Mouse (Mus musculus) midbrain, embryonic 15.5 days (tissue): Measurements from ENCODE around the gene Sarnp. TPM values are rescaled to one million over a fixed set of nuclear protein-coding genes. Genes with fewer than 3 reads are reported as not detected.
A peak's percentile ranks its signal among the peaks of the same experiment; 100 is the strongest.
"Not testable (repeated sequence)": the region's sequence is repeated elsewhere in the genome, so short reads cannot be mapped to it uniquely, and the experiment has no call there.

ENCODE experiments used
- ATAC-seq: fragments of 200-750 bp; cut with Nextera tagmentation; replicated peaks from 2 replicates; pipeline ENCODE4 v1.8.0; 2017; ENCODE audit warnings: moderate TSS enrichment
- H3K27ac ChIP-seq: fragments of 300-500 bp; sonication (generic); 2 replicates; pipeline ENCODE4 v1.5.1; 2015; ENCODE audit warnings: mild to moderate bottlenecking, inconsistent platforms
- H3K27me3 ChIP-seq: fragments of 300-500 bp; sonication (generic); replicated peaks from 2 replicates; pipeline ENCODE4 v1.6.1; 2015; ENCODE audit warnings: inconsistent platforms
- H3K36me3 ChIP-seq: fragments of 300-500 bp; sonication (generic); replicated peaks from 2 replicates; pipeline ENCODE4 v1.6.1; 2015; ENCODE audit warnings: inconsistent platforms
- H3K4me1 ChIP-seq: fragments of 300-500 bp; sonication (generic); 2 replicates; pipeline ENCODE4 v1.6.1; 2015; ENCODE audit warnings: inconsistent platforms
- H3K4me2 ChIP-seq: fragments of 300-500 bp; sonication (generic); 2 replicates; pipeline ENCODE4 v1.6.1; 2015; ENCODE audit warnings: inconsistent platforms, mild to moderate bottlenecking, moderate library complexity
- H3K4me3 ChIP-seq: fragments of 300-500 bp; sonication (generic); 2 replicates; pipeline ENCODE4 v1.5.1; 2015; ENCODE audit warnings: mild to moderate bottlenecking, inconsistent platforms
- H3K9ac ChIP-seq: fragments of 300-500 bp; sonication (generic); 2 replicates; pipeline ENCODE4 v1.6.1; 2015; ENCODE audit warnings: mild to moderate bottlenecking, inconsistent platforms
- H3K9me3 ChIP-seq: fragments of 300-500 bp; sonication (generic); 2 replicates; pipeline ENCODE4 v1.6.1; 2016; ENCODE audit warnings: inconsistent platforms
- WGBS: fragments of 180-500 bp; shearing (Covaris S2); methylation state at CpG from one replicate; pipeline ENCODE4 v1.1.7; 2015; ENCODE audit warnings: mixed read lengths; 5-methylcytosine and 5-hydroxymethylcytosine counted together
- polyA plus RNA-seq: library from polyadenylated mRNA; unstranded; fragments of >200 nt; fragmentation: Nextera tagmentation; extraction: Ambion mirVana; gene quantifications from 2 replicates; pipeline ENCODE4 v1.2.1, GENCODE M21; 2015

Gene Sarnp
- polyA plus RNA-seq, 1 experiment from 2014 or later = 145 TPM

GRCm38 (mm10) chr10:128823087-128823486 lies 6.0 kb downstream of the Sarnp start:
- peak overlapping the region; percentile 68; the same call in 1 of the 2 replicates for H3K4me3 ChIP-seq
- not testable (repeated sequence) for ATAC-seq, H3K9me3 ChIP-seq, H3K27ac ChIP-seq, H3K27me3 ChIP-seq, H3K9ac ChIP-seq
- H3K4me1 ChIP-seq = peaks cover 21% of the 10 kb centered on the region
- peak overlapping the region; percentile 83 for H3K4me2 ChIP-seq
- WGBS = 77% methylated on average over 4 of the region's 4 CpGs
- peaks cover 16% of the 10 kb centered on the region; the same call in 1 of the 2 replicates for H3K36me3 ChIP-seq

- no peak for ATAC-seq
- H3K9me3 ChIP-seq = no peaks in the 10 kb centered on the region
Measured at GRCm38 (mm10) chr10:128823821-128824220, 6.7 kb downstream of the Sarnp start.

DNA sequence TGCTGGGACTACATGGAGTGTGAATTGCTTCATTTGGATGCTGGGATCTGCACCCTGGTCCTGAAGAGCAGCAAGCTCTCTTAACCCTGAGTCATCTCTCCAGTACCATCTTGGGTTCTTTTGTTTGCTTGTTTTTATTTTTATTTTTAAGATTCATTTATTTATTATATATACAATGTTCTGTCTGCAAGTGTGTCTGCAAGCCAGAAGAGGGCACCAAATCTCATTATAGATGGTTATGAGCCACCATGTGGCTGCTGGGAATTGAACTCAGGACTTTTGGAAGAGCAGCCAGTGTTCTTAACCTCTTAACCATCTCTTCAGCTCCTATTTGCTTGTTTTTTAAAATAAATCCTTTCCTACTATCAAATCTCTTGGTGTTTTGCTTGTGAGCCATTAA lies 20.3 kb downstream of the Sarnp start:
- Histone ChIP-seq H3K9ac (no peak overlapping the region), H3K27ac (no peak overlapping the region), H3K4me3 (no peak overlapping the region), H3K9me3 (no peaks in the 10 kb centered on the region), H3K27me3 (no peaks in the 10 kb centered on the region), H3K4me1 (no peaks in the 10 kb centered on the region), H3K4me2 (no peak overlapping the region), H3K36me3 (peaks cover 37% of the 10 kb centered on the region; the same call in 1 of the 2 replicates)
- no peak for ATAC-seq

More at GRCm38 (mm10) chr10:128823821-128824220, 6.7 kb downstream of the Sarnp start:
- H3K4me2 ChIP-seq = no peak overlapping the region
- no peak overlapping the region for H3K4me3 ChIP-seq
- peaks cover 21% of the 10 kb centered on the region for H3K4me1 ChIP-seq
- no peak overlapping the region for H3K27ac ChIP-seq
- no peaks in the 10 kb centered on the region for H3K27me3 ChIP-seq
- H3K9ac ChIP-seq = no peak overlapping the region
- peaks cover 11% of the 10 kb centered on the region; the same call in 1 of the 2 replicates for H3K36me3 ChIP-seq
- WGBS = 97% methylated on average over 9 of the region's 9 CpGs

- no peaks in the 10 kb centered on the region for H3K27me3 ChIP-seq
- H3K36me3 ChIP-seq = peaks cover 37% of the 10 kb centered on the region; the same call in 1 of the 2 replicates
- no peak overlapping the region for H3K9ac ChIP-seq
- no peaks in the 10 kb centered on the region for H3K4me1 ChIP-seq
- H3K4me3 ChIP-seq = no peak overlapping the region
- no peak for ATAC-seq
- H3K27ac ChIP-seq = no peak overlapping the region
- no peaks in the 10 kb centered on the region for H3K9me3 ChIP-seq
- no peak overlapping the region for H3K4me2 ChIP-seq
Measured at GRCm38 (mm10) chr10:128839434-128839833, 22.3 kb downstream of the Sarnp start.

GRCm38 (mm10) chr10:128840612-128841011 lies 23.5 kb downstream of the Sarnp start:
- no peak for ATAC-seq
- H3K4me3 ChIP-seq = no peak overlapping the region
- H3K36me3 ChIP-seq = peaks cover 33% of the 10 kb centered on the region; the same call in 1 of the 2 replicates
- H3K27ac ChIP-seq = no peak overlapping the region
- H3K9ac ChIP-seq = no peak overlapping the region
- H3K4me1 ChIP-seq = no peaks in the 10 kb centered on the region
- H3K4me2 ChIP-seq = no peak overlapping the region
- H3K9me3 ChIP-seq = no peaks in the 10 kb centered on the region
- H3K27me3 ChIP-seq = no peaks in the 10 kb centered on the region

GRCm38 (mm10) chr10:128843260-128843659 lies 26.1 kb downstream of the Sarnp start:
- no peak overlapping the region for H3K4me2 ChIP-seq
- WGBS = 98% methylated on average over 5 of the region's 5 CpGs
- no peak for ATAC-seq
- H3K36me3 ChIP-seq = peaks cover 21% of the 10 kb centered on the region; the same call in 1 of the 2 replicates
- H3K9me3 ChIP-seq = no peaks in the 10 kb centered on the region
- no peak overlapping the region for H3K4me3 ChIP-seq
- no peak overlapping the region for H3K9ac ChIP-seq
- no peaks in the 10 kb centered on the region for H3K4me1 ChIP-seq
- H3K27me3 ChIP-seq = no peaks in the 10 kb centered on the region
- no peak overlapping the region for H3K27ac ChIP-seq

GRCm38 (mm10) chr10:128845516-128845915 lies 28.4 kb downstream of the Sarnp start:
- ATAC-seq = no peak
- Histone ChIP-seq H3K4me2 (no peak overlapping the region), H3K9me3 (no peaks in the 10 kb centered on the region), H3K4me3 (no peak overlapping the region), H3K27ac (no peak overlapping the region), H3K4me1 (no peaks in the 10 kb centered on the region), H3K36me3 (peaks cover 25% of the 10 kb centered on the region), H3K9ac (no peak overlapping the region), H3K27me3 (no peaks in the 10 kb centered on the region)
- WGBS = 58% methylated on average over 2 of the region's 2 CpGs

DNA sequence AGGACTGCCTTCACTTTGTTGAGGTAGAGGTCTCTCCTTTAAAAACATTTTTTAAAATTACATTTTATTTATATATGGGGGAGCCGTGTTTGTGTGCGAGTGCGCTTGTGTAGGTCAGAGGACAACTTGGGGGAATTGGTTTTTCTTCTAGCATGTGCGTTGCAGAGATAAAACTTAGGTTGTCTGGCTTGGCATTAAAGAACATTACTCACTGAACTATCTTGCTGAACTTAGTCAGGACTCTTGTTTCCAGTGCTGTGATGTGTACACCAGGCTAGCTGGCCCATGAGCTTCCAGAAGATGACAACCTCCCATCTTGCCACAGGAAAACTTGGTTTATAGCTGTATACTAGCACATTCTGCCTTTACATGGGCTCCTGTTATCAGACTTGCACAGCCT lies 29.5 kb downstream of the Sarnp start:
- no peak for ATAC-seq
- Histone ChIP-seq H3K9ac (no peak overlapping the region), H3K4me2 (no peak overlapping the region), H3K27ac (no peak overlapping the region), H3K27me3 (no peaks in the 10 kb centered on the region), H3K4me1 (no peaks in the 10 kb centered on the region), H3K36me3 (peaks cover 18% of the 10 kb centered on the region), H3K4me3 (no peak overlapping the region), H3K9me3 (no peaks in the 10 kb centered on the region)
- WGBS = 97% methylated on average over 4 of the region's 4 CpGs

DNA sequence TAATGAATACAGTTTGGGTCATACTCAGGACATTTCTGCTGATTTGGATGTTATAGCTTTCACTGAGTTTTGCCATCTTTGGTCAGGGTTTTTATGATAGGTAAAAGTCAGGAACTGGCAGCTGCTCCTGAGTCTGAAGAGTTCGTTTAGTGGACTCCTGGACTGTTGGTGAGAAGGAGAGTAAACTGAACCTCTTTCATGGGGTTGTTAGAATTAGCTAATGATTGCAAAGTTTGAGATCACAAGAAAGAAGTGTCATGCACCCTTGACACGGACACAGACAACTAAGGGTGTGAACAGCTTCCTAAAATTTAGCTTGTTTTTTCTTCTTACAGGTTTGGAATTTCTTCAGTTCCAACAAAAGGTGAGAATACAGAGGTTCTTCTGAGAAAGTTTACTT lies 31.3 kb downstream of the Sarnp start:
- no peak overlapping the region for H3K4me2 ChIP-seq
- H3K9me3 ChIP-seq = no peaks in the 10 kb centered on the region
- ATAC-seq = no peak
- H3K9ac ChIP-seq = no peak overlapping the region
- H3K27me3 ChIP-seq = no peaks in the 10 kb centered on the region
- no peak overlapping the region for H3K27ac ChIP-seq
- WGBS = 81% methylated on average over 2 of the region's 2 CpGs
- no peaks in the 10 kb centered on the region for H3K4me1 ChIP-seq
- no peak overlapping the region for H3K4me3 ChIP-seq
- H3K36me3 ChIP-seq = peaks cover 9% of the 10 kb centered on the region

- H3K27ac ChIP-seq = no peak overlapping the region
- H3K27me3 ChIP-seq = no peaks in the 10 kb centered on the region
- H3K36me3 ChIP-seq = peaks cover 14% of the 10 kb centered on the region; the same call in 1 of the 2 replicates
- H3K4me1 ChIP-seq = no peaks in the 10 kb centered on the region
- H3K4me3 ChIP-seq = no peak overlapping the region
- ATAC-seq = no peak
- H3K9me3 ChIP-seq = no peaks in the 10 kb centered on the region
- no peak overlapping the region for H3K4me2 ChIP-seq
- no peak overlapping the region for H3K9ac ChIP-seq
- 73% methylated on average over 3 of the region's 3 CpGs for WGBS
Measured at GRCm38 (mm10) chr10:128850339-128850738, 33.2 kb downstream of the Sarnp start.

DNA sequence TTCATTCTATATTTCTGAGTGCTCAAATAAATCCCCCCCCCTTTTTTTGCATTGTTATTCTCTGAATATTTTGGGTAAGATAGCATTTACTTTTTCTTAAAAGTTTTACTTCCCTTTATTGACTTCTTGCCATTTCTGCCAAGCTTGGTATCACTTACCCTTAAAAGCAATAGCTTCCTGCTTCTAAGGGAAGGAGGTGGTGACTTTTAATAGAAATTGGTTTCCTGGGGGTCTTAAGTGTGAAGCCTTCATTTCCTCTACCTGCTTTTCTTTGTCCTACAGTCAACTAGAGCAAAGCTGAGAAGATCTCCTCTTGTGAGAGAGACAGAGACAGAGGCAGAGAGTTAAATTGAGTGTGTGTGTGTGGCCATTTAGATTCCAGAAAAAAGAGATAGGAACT lies 44.0 kb downstream of the Sarnp start:
- Histone ChIP-seq H3K36me3 (0 out of 2 replicates have a peak, but pooled peaks cover 6% of the 10 kb centered on the region), H3K4me2 (no peak overlapping the region), H3K27me3 (no peaks in the 10 kb centered on the region), H3K9ac (no peak overlapping the region), H3K4me3 (no peak overlapping the region), H3K27ac (no peak overlapping the region), H3K4me1 (no peaks in the 10 kb centered on the region), H3K9me3 (no peaks in the 10 kb centered on the region)
- ATAC-seq = no peak

- Histone ChIP-seq H3K27ac (no peak overlapping the region), H3K4me3 (no peak overlapping the region), H3K9me3 (no peaks in the 10 kb centered on the region), H3K36me3 (peaks cover 9% of the 10 kb centered on the region; the same call in 1 of the 2 replicates), H3K4me2 (no peak overlapping the region), H3K27me3 (no peaks in the 10 kb centered on the region), H3K4me1 (no peaks in the 10 kb centered on the region), H3K9ac (no peak overlapping the region)
- ATAC-seq = no peak
- WGBS = 92% methylated on average over 3 of the region's 3 CpGs
Measured at GRCm38 (mm10) chr10:128866042-128866441, 48.9 kb downstream of the Sarnp start.

DNA sequence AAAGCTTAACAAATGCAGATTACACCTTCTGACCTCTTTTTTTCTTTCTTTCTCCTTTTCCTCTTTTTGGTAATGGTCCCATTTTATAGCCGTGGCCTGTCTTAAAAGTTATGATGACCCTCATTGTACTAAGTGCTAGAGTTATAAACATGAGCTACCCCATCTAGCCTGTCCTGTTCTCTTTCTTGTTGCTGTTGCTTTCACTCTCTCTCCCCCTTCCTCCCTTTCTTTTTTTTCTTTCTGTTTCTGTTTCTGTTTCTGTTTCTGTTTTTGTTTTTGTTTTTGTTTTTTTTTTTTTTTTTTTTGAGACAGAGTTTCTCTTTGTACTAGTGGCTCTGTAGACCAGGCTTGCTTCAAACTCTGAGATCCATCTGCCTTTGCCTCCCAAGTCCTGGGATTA lies 49.4 kb downstream of the Sarnp start:
- no peak for ATAC-seq
- H3K4me2 ChIP-seq = no peak overlapping the region
- no peak overlapping the region for H3K27ac ChIP-seq
- 97% methylated on average over 1 of the region's 1 CpGs for WGBS
- H3K27me3 ChIP-seq = no peaks in the 10 kb centered on the region
- no peaks in the 10 kb centered on the region for H3K4me1 ChIP-seq
- peaks cover 12% of the 10 kb centered on the region; the same call in 1 of the 2 replicates for H3K36me3 ChIP-seq
- H3K9me3 ChIP-seq = no peaks in the 10 kb centered on the region
- H3K9ac ChIP-seq = no peak overlapping the region
- H3K4me3 ChIP-seq = no peak overlapping the region
